Mouse (Mus musculus): ENCODE measurements around the gene Btbd3. TPM values are rescaled to one million over a fixed set of nuclear protein-coding genes. Genes with fewer than 3 reads are reported as not detected.

The Btbd3 gene
- polyA plus RNA-seq, 1 experiment = 27.9 TPM

- Histone ChIP-seq H3K4me3 (replicated peaks; ENCODE audit: extremely low read depth, low read depth, low read length) (no peak overlapping the region), H3K4me1 (ENCODE audit: control insufficient read depth, insufficient read depth, low read length) (no peaks in the 10 kb centered on the region)
- TF ChIP-seq CTCF (IDR thresholded peaks at IDR 0.05; ENCODE audit: insufficient read depth, low read length) (no peak), POLR2A (IDR thresholded peaks at IDR 0.05; ENCODE audit: borderline replicate concordance, extremely low read depth, low read depth, low read length) (no peak)
- DNase-seq = no peak
- 87% methylated on average over 3 of the region's 3 CpGs for WGBS
Measured at GRCm38 (mm10) chr2:138539655-138540054, 283.3 kb downstream of the Btbd3 start.

- TF ChIP-seq POLR2A (IDR thresholded peaks at IDR 0.05; ENCODE audit: borderline replicate concordance, extremely low read depth, low read depth, low read length) (no peak), CTCF (IDR thresholded peaks at IDR 0.05; ENCODE audit: insufficient read depth, low read length) (no peak)
- no peak for DNase-seq
- WGBS = 83% methylated on average over 2 of the region's 2 CpGs
- Histone ChIP-seq H3K4me1 (ENCODE audit: control insufficient read depth, insufficient read depth, low read length) (no peaks in the 10 kb centered on the region; the same call in 1 of the 2 replicates), H3K4me3 (replicated peaks; ENCODE audit: extremely low read depth, low read depth, low read length) (no peak overlapping the region)
Measured at GRCm38 (mm10) chr2:138548990-138549389, 292.6 kb downstream of the Btbd3 start.

- no peak for DNase-seq
- 57% methylated on average over 5 of the region's 5 CpGs for WGBS
- H3K4me1 ChIP-seq (ENCODE audit: control insufficient read depth, insufficient read depth, low read length) = no peaks in the 10 kb centered on the region; the same call in 1 of the 2 replicates
- TF ChIP-seq CTCF (IDR thresholded peaks at IDR 0.05; ENCODE audit: insufficient read depth, low read length) = no peak
- no peak for TF ChIP-seq POLR2A (IDR thresholded peaks at IDR 0.05; ENCODE audit: borderline replicate concordance, extremely low read depth, low read depth, low read length)
- no peak overlapping the region for H3K4me3 ChIP-seq (replicated peaks; ENCODE audit: extremely low read depth, low read depth, low read length)
Measured at GRCm38 (mm10) chr2:138551516-138551915, 295.2 kb downstream of the Btbd3 start.

GRCm38 (mm10) chr2:138555106-138555862 is 298.9 kb downstream of the Btbd3 start:
- Histone ChIP-seq H3K4me1 (ENCODE audit: control insufficient read depth, insufficient read depth, low read length) (no peaks in the 10 kb centered on the region; the same call in 1 of the 2 replicates), H3K4me3 (replicated peaks; ENCODE audit: extremely low read depth, low read depth, low read length) (no peak overlapping the region)
- TF ChIP-seq POLR2A (IDR thresholded peaks at IDR 0.05; ENCODE audit: borderline replicate concordance, extremely low read depth, low read depth, low read length) = no peak
- no peak for TF ChIP-seq CTCF (IDR thresholded peaks at IDR 0.05; ENCODE audit: insufficient read depth, low read length)
- WGBS = 84% methylated on average over 11 of the region's 11 CpGs
- DNase-seq = no peak

GRCm38 (mm10) chr2:138585930-138586329 is 329.6 kb downstream of the Btbd3 start:
- WGBS = 88% methylated on average over 2 of the region's 2 CpGs
- TF ChIP-seq CTCF (IDR thresholded peaks at IDR 0.05; ENCODE audit: insufficient read depth, low read length) = no peak
- TF ChIP-seq POLR2A (IDR thresholded peaks at IDR 0.05; ENCODE audit: borderline replicate concordance, extremely low read depth, low read depth, low read length) = no peak

DNA sequence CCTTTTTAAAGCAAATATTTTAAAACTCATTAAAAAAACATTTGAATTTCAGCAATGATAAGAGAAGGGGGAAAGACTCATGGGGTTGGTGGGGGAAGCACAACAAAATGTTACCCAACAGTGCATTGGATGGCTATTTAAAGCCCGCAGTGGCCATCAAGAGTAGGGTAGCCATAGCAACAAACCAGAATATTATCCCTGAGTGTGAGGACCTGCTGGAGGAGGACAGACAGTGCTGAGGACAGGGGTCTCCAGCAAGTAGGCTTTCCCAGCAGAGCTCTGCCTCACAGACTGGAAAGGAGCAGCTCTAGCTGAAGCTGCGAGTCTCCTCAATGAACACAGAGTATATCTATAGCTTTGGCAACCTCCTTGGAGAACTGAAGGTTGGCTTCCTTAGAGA is 331.0 kb downstream of the Btbd3 start:
- 88% methylated on average over 2 of the region's 2 CpGs for WGBS
- Histone ChIP-seq H3K4me1 (ENCODE audit: control insufficient read depth, insufficient read depth, low read length) (no peaks in the 10 kb centered on the region), H3K4me3 (replicated peaks; ENCODE audit: extremely low read depth, low read depth, low read length) (no peak overlapping the region)
- no peak for DNase-seq
- TF ChIP-seq CTCF (IDR thresholded peaks at IDR 0.05; ENCODE audit: insufficient read depth, low read length) = no peak
- TF ChIP-seq POLR2A (IDR thresholded peaks at IDR 0.05; ENCODE audit: borderline replicate concordance, extremely low read depth, low read depth, low read length) = no peak

More at GRCm38 (mm10) chr2:138585930-138586329, 329.6 kb downstream of the Btbd3 start:
- Histone ChIP-seq H3K4me3 (replicated peaks; ENCODE audit: extremely low read depth, low read depth, low read length) (no peak overlapping the region), H3K4me1 (ENCODE audit: control insufficient read depth, insufficient read depth, low read length) (no peaks in the 10 kb centered on the region)
- no peak for DNase-seq

DNA sequence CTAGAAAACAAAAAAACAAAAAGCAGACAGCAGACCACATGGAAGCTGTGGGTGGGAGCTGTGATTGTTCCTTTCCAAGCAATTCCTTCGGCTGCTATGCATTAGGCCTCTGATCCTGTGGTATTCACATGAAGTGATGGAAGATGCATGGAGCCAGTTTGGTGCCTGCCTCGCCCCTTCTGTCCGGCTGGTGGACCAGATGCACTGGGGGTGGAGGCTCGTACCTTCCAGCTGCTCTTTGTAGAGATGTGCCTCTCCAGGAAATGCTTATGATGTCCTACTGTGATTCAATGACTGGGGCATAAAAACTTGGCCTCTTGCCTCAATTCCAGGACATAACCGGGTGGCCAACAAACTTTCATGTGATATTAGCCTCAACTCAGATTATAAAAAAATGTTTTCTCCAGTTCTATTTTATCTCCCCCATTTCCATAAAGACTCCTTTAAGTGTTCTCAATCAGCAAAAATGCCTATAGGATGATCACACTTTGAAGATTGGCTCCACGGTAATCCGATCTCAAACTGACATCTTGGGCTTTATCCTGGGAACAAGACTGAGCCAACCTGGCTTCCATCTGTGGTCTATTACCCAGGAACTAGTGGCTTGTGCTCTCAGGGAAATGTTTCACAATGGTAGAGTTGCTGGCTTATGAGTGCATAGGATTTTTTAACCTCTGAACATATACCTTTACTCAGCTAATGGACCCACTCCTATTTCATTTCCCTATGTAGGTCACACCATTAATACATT is 331.6 kb downstream of the Btbd3 start:
- no peak for TF ChIP-seq POLR2A (IDR thresholded peaks at IDR 0.05; ENCODE audit: borderline replicate concordance, extremely low read depth, low read depth, low read length)
- TF ChIP-seq CTCF (IDR thresholded peaks at IDR 0.05; ENCODE audit: insufficient read depth, low read length) = no peak
- WGBS = 84% methylated on average over 7 of the region's 7 CpGs
- no peak for DNase-seq
- H3K4me3 ChIP-seq (replicated peaks; ENCODE audit: extremely low read depth, low read depth, low read length) = no peak overlapping the region
- H3K4me1 ChIP-seq (ENCODE audit: control insufficient read depth, insufficient read depth, low read length) = no peaks in the 10 kb centered on the region

GRCm38 (mm10) chr2:138589105-138589504 is 332.7 kb downstream of the Btbd3 start:
- TF ChIP-seq CTCF (IDR thresholded peaks at IDR 0.05; ENCODE audit: insufficient read depth, low read length) (no peak), POLR2A (IDR thresholded peaks at IDR 0.05; ENCODE audit: borderline replicate concordance, extremely low read depth, low read depth, low read length) (no peak)
- WGBS = 79% methylated on average over 3 of the region's 3 CpGs
- DNase-seq = no peak
- no peaks in the 10 kb centered on the region for H3K4me1 ChIP-seq (ENCODE audit: control insufficient read depth, insufficient read depth, low read length)
- no peak overlapping the region for H3K4me3 ChIP-seq (replicated peaks; ENCODE audit: extremely low read depth, low read depth, low read length)

- no peak for TF ChIP-seq POLR2A (IDR thresholded peaks at IDR 0.05; ENCODE audit: borderline replicate concordance, extremely low read depth, low read depth, low read length)
- no peak for TF ChIP-seq CTCF (IDR thresholded peaks at IDR 0.05; ENCODE audit: insufficient read depth, low read length)
Measured at GRCm38 (mm10) chr2:138590307-138590706, 333.9 kb downstream of the Btbd3 start.

More at GRCm38 (mm10) chr2:138590307-138590706, 333.9 kb downstream of the Btbd3 start:
- 66% methylated on average over 1 of the region's 1 CpGs for WGBS
- Histone ChIP-seq H3K4me1 (ENCODE audit: control insufficient read depth, insufficient read depth, low read length) (no peaks in the 10 kb centered on the region), H3K4me3 (replicated peaks; ENCODE audit: extremely low read depth, low read depth, low read length) (no peak overlapping the region)
- no peak for DNase-seq
